Mouse (Mus musculus): ENCODE data around the gene Alb. TPM values are rescaled to one million over a fixed set of nuclear protein-coding genes. Genes with fewer than 3 reads are reported as not detected.

Alb gene
- polyA plus RNA-seq, 1 experiment from 2014 or later, result 1.3 TPM

GRCm38 (mm10) chr5:90500714-90501113, 40.0 kb downstream of the Alb start:
- no peaks in the 10 kb centered on the region for H3K4me1 ChIP-seq (replicated peaks)
- no peak overlapping the region for H3K9ac ChIP-seq
- no peak overlapping the region for H3K27ac ChIP-seq (replicated peaks)
- H3K27me3 ChIP-seq, result no peaks in the 10 kb centered on the region
- no peak overlapping the region for H3K4me3 ChIP-seq
- no peak overlapping the region for H3K4me2 ChIP-seq
- H3K9me3 ChIP-seq, result no peaks in the 10 kb centered on the region
- 6% methylated on average over 6 of the region's 6 CpGs for WGBS
- H3K36me3 ChIP-seq, result no peaks in the 10 kb centered on the region
- ATAC-seq (ENCODE audit: low FRiP score, low read depth), result peak; percentile 38; the same call in 1 of the 2 replicates

GRCm38 (mm10) chr5:90501752-90502151, 41.1 kb downstream of the Alb start:
- Histone ChIP-seq H3K27ac (replicated peaks) (no peak overlapping the region), H3K9me3 (no peaks in the 10 kb centered on the region), H3K36me3 (no peaks in the 10 kb centered on the region), H3K4me2 (no peak overlapping the region), H3K9ac (no peak overlapping the region), H3K4me3 (no peak overlapping the region), H3K27me3 (no peaks in the 10 kb centered on the region), H3K4me1 (replicated peaks) (no peaks in the 10 kb centered on the region)
- ATAC-seq (ENCODE audit: low FRiP score, low read depth), result no peak
- WGBS, result 89% methylated on average over 5 of the region's 5 CpGs

DNA sequence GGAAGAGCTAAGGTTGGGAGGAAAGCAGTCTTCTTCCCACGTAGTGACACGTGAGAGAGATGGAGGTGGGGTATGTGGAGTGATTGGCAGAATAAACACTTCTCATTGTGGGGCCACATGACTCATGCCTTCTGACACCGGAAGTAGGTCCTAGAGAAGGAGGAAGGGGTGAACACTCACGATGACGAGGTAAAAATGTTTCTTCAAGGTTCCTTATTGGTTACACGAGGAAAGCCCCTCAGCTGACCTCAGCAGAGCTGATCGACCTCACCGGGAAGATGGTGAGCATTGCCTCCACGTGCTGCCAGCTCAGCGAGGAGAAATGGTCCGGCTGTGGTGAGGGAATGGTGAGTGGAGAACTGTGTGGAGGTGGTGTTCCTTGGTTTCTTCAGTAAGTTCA, 44.0 kb downstream of the Alb start:
- no peak overlapping the region for H3K9ac ChIP-seq
- no peaks in the 10 kb centered on the region for H3K9me3 ChIP-seq
- no peaks in the 10 kb centered on the region for H3K4me1 ChIP-seq (replicated peaks)
- no peaks in the 10 kb centered on the region for H3K27me3 ChIP-seq
- no peak overlapping the region for H3K4me3 ChIP-seq
- H3K27ac ChIP-seq (replicated peaks), result no peak overlapping the region
- no peak overlapping the region for H3K4me2 ChIP-seq
- H3K36me3 ChIP-seq, result no peaks in the 10 kb centered on the region
- WGBS, result 88% methylated on average over 11 of the region's 11 CpGs
- ATAC-seq (ENCODE audit: low FRiP score, low read depth), result no peak

DNA sequence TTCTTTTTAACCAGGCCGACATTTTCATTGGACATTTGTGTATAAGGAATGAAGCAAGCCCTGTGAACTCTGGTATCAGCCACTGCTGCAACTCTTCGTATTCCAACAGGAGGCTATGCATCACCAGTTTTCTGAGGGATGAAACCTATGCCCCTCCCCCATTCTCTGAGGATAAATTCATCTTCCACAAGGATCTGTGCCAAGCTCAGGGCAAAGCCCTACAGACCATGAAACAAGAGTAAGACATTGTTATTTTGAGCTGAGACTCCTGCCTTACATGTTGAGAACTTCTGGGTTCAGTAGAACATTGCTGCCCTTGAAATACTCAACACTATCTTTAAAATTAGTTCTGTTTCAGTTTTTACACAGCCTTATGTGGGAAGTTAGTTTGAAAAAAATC, 45.8 kb downstream of the Alb start:
- no peak for ATAC-seq (ENCODE audit: low FRiP score, low read depth)
- H3K36me3 ChIP-seq, result no peaks in the 10 kb centered on the region
- no peaks in the 10 kb centered on the region for H3K27me3 ChIP-seq
- H3K4me2 ChIP-seq, result no peak overlapping the region
- H3K9me3 ChIP-seq, result no peaks in the 10 kb centered on the region
- H3K4me3 ChIP-seq, result no peak overlapping the region
- 72% methylated on average over 2 of the region's 2 CpGs for WGBS
- no peaks in the 10 kb centered on the region for H3K4me1 ChIP-seq (replicated peaks)
- no peak overlapping the region for H3K27ac ChIP-seq (replicated peaks)
- H3K9ac ChIP-seq, result no peak overlapping the region

- H3K27me3 ChIP-seq, result no peaks in the 10 kb centered on the region
- no peak overlapping the region for H3K9ac ChIP-seq
- WGBS, result 43% methylated on average over 13 of the region's 13 CpGs
- no peak overlapping the region for H3K4me3 ChIP-seq
- H3K4me2 ChIP-seq, result peak overlapping the region; percentile 17; the same call in 1 of the 2 replicates
- H3K36me3 ChIP-seq, result no peaks in the 10 kb centered on the region
- peak overlapping the region; percentile 73; the same call in 1 of the 2 replicates for H3K27ac ChIP-seq (replicated peaks)
- no peaks in the 10 kb centered on the region for H3K4me1 ChIP-seq (replicated peaks)
- H3K9me3 ChIP-seq, result no peaks in the 10 kb centered on the region
- ATAC-seq (ENCODE audit: low FRiP score, low read depth), result peak; percentile 75
These were observed 46.8 kb downstream of the Alb start for GRCm38 (mm10) chr5:90507411-90507949.

- no peaks in the 10 kb centered on the region for H3K36me3 ChIP-seq
- no peak overlapping the region for H3K4me2 ChIP-seq
- H3K27me3 ChIP-seq, result no peaks in the 10 kb centered on the region
- H3K9me3 ChIP-seq, result no peaks in the 10 kb centered on the region
- H3K27ac ChIP-seq (replicated peaks), result no peak overlapping the region
- H3K9ac ChIP-seq, result no peak overlapping the region
- no peak overlapping the region for H3K4me3 ChIP-seq
- ATAC-seq (ENCODE audit: low FRiP score, low read depth), result no peak
- H3K4me1 ChIP-seq (replicated peaks), result no peaks in the 10 kb centered on the region
- WGBS, result 92% methylated on average over 5 of the region's 5 CpGs
These were observed 49.3 kb downstream of the Alb start for GRCm38 (mm10) chr5:90509828-90510592.

- H3K9ac ChIP-seq, result no peak overlapping the region
- ATAC-seq (ENCODE audit: low FRiP score, low read depth), result no peak
- no peaks in the 10 kb centered on the region for H3K9me3 ChIP-seq
- 89% methylated on average over 6 of the region's 6 CpGs for WGBS
- no peak overlapping the region for H3K4me2 ChIP-seq
- H3K4me1 ChIP-seq (replicated peaks), result no peaks in the 10 kb centered on the region
- no peaks in the 10 kb centered on the region for H3K36me3 ChIP-seq
- no peak overlapping the region for H3K27ac ChIP-seq (replicated peaks)
- no peak overlapping the region for H3K4me3 ChIP-seq
- H3K27me3 ChIP-seq, result no peaks in the 10 kb centered on the region
These were observed 51.7 kb downstream of the Alb start for GRCm38 (mm10) chr5:90512288-90512955.

DNA sequence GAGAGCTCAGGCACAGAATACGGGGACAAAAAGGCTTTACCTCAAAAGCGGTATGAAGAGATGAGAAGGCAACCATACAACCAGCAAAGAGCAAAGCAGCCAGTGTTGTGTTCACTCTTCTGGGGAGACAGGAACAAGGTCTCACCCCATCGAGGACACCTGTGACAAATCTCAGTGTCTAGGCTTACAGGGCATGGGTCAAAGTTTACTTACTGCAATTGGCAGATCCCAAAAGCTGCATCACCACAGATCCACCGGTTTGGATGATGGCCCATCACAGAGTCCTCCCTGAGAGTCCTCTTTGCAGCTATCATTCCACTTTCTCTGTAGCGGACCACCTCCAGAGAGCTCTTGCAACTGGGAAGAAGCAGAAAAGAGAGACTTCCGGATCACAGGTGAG, 54.9 kb downstream of the Alb start:
- Histone ChIP-seq H3K27ac (replicated peaks) (no peak overlapping the region), H3K9me3 (no peaks in the 10 kb centered on the region), H3K4me1 (replicated peaks) (no peaks in the 10 kb centered on the region), H3K9ac (no peak overlapping the region), H3K27me3 (no peaks in the 10 kb centered on the region), H3K36me3 (no peaks in the 10 kb centered on the region), H3K4me2 (no peak overlapping the region), H3K4me3 (no peak overlapping the region)
- 92% methylated on average over 6 of the region's 6 CpGs for WGBS
- ATAC-seq (ENCODE audit: low FRiP score, low read depth), result no peak

DNA sequence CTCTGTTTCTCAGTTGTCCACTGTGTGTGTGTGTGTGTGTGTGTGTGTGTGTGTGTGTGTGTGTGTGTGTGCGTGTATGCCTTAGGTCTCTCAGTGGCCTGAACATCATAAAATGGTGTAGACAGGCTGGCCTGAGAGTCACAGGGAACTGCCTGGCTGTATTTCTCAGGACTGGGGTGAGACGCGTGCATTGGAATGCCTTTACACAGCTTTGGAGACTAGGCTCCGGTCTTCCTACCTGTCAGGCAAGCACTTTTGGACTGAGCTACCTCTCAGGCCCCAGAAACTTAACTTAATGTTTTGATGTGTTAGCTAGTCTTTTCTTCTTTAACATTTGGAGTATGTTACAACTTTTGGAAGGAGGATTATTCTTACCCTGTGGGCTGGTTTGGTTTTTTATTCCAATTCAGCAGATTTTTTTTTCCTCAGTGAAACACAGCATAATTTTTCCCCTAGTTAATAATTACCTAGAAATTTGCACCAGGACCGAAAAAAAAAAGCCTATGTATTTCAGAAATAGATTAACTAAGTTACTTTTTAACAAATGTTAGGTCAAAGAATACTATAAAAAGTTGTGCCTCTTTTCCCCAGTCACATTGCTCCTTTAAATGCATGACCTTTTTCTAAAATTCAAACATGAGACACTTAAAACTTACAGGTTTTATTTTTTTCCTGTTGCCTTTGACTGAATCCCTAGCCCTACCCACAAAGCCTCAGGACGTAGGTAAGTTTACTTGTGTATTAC, 57.8 kb downstream of the Alb start, which contains the start of gene Afm:
Gene Afm, plus strand, starts transcription at position 577 of the 745 bp plus-strand sequence.
- no peaks in the 10 kb centered on the region for H3K27me3 ChIP-seq
- H3K9ac ChIP-seq, result no peak within 1 kb of the TSS
- H3K4me1 ChIP-seq (replicated peaks), result no peaks in the 10 kb centered on the region
- H3K4me3 ChIP-seq, result no peak within 1 kb of the TSS
- H3K36me3 ChIP-seq, result no peaks in the 10 kb centered on the region
- 93% methylated on average over 6 of the region's 6 CpGs for WGBS
- H3K27ac ChIP-seq (replicated peaks), result no peak within 1 kb of the TSS
- ATAC-seq (ENCODE audit: low FRiP score, low read depth), result no peak
- H3K9me3 ChIP-seq, result no peaks in the 10 kb centered on the region
- no peak within 1 kb of the TSS for H3K4me2 ChIP-seq

Other genes with a start within 250 kb of the Alb start
- 37.4 and 39.4 TPM in 2 replicates for gene Cox18, start 236.9 kb upstream of the Alb start, polyA plus RNA-seq (2015; fragmentation: Nextera tagmentation; extraction: Ambion mirVana)
- 26.5 and 28.8 TPM in 2 replicates for gene Ankrd17, start 94.3 kb upstream of the Alb start, polyA plus RNA-seq (2015; fragmentation: Nextera tagmentation; extraction: Ambion mirVana)
- gene Gm9958, start 93.7 kb upstream of the Alb start, polyA plus RNA-seq (2015; fragmentation: Nextera tagmentation; extraction: Ambion mirVana), result 4.7 and 4.8 TPM in 2 replicates
- 0.94 and 3.0 TPM in 2 replicates for gene Afp, start 29.8 kb downstream of the Alb start, polyA plus RNA-seq (2015; fragmentation: Nextera tagmentation; extraction: Ambion mirVana)
- gene Afm, start 58.0 kb downstream of the Alb start, polyA plus RNA-seq (2015; fragmentation: Nextera tagmentation; extraction: Ambion mirVana), result not detected in 2 replicates
- 0.08 TPM in 1 of 2 replicates, not detected in the other for gene 5830473C10Rik, start 100.2 kb downstream of the Alb start, polyA plus RNA-seq (2015; fragmentation: Nextera tagmentation; extraction: Ambion mirVana)
- 2.4 TPM in 2 replicates for gene Rassf6, start 179.8 kb downstream of the Alb start, polyA plus RNA-seq (2015; fragmentation: Nextera tagmentation; extraction: Ambion mirVana)

Data from hindbrain, embryonic 15.5 days (tissue).